Mouse (Mus musculus) olfactory bulb, adult 2 months (tissue): ENCODE data around the gene Morc3.
A peak's percentile ranks its signal among the peaks of the same experiment; 100 is the strongest.

Experiments used
- CTCF ChIP-seq: fragments of 200-500 bp; IDR thresholded peaks from 2 replicates; pipeline ENCODE4 v1.5.1; 2012; ENCODE audit warnings: low read depth, mild to moderate bottlenecking, low read length, moderate library complexity; ENCODE audit not compliant: insufficient read depth
- POLR2A ChIP-seq: fragments of 200-500 bp; IDR thresholded peaks from 2 replicates; pipeline ENCODE4 v1.6.1; 2012; ENCODE audit warnings: mild to moderate bottlenecking, low read depth, low read length, moderate library complexity; ENCODE audit not compliant: insufficient read depth

GRCm38 (mm10) chr16:93917712-93918678 is 86.1 kb downstream of the Morc3 start:
- TF ChIP-seq POLR2A (no peak), CTCF (peak; percentile 47; the same call in 1 of the 2 replicates)
